Mouse (Mus musculus) heart, embryonic 16.5 days (tissue): Measurements from ENCODE around the gene Ano6. TPM values are rescaled to one million over a fixed set of nuclear protein-coding genes. Genes with fewer than 3 reads are reported as not detected.
A peak's percentile ranks its signal among the peaks of the same experiment; 100 is the strongest.

Experiments
- ATAC-seq: fragments of 200-750 bp; cut with Nextera tagmentation; replicated peaks from 2 replicates; pipeline ENCODE4 v1.8.0; 2017; ENCODE audit warnings: moderate number of reproducible peaks; ENCODE audit not compliant: insufficient read depth, low FRiP score; ENCODE audit errors: extremely low read depth
- H3K27ac ChIP-seq: fragments of 300-500 bp; sonication (generic); 2 replicates; pipeline ENCODE4 v1.5.1; 2014; ENCODE audit warnings: mild to moderate bottlenecking, low read length, control low read depth, moderate library complexity
- H3K27me3 ChIP-seq: fragments of 300-500 bp; sonication (generic); 2 replicates; pipeline ENCODE4 v1.6.1; 2014; ENCODE audit warnings: low read length, mixed read lengths; ENCODE audit not compliant: control insufficient read depth, insufficient read depth
- H3K36me3 ChIP-seq: fragments of 300-500 bp; sonication (generic); 2 replicates; pipeline ENCODE4 v1.6.1; 2014; ENCODE audit not compliant: control insufficient read depth, insufficient read depth
- H3K4me1 ChIP-seq: fragments of 300-500 bp; sonication (generic); 2 replicates; pipeline ENCODE4 v1.6.1; 2014; ENCODE audit warnings: low read length, mixed read lengths; ENCODE audit not compliant: control insufficient read depth, insufficient read depth
- H3K4me2 ChIP-seq: fragments of 300-500 bp; sonication (generic); 2 replicates; pipeline ENCODE4 v1.6.1; 2014; ENCODE audit warnings: low read depth, mild to moderate bottlenecking, control low read depth, low read length
- H3K4me3 ChIP-seq: fragments of 300-500 bp; sonication (generic); 2 replicates; pipeline ENCODE4 v1.5.1; 2014; ENCODE audit warnings: mild to moderate bottlenecking, control low read depth, low read length
- H3K9ac ChIP-seq: fragments of 300-500 bp; sonication (generic); 2 replicates; pipeline ENCODE4 v1.6.1; 2014; ENCODE audit warnings: low read length, control low read depth
- H3K9me3 ChIP-seq: fragments of 300-500 bp; sonication (generic); replicated peaks from 2 replicates; pipeline ENCODE4 v1.6.1; 2016; ENCODE audit warnings: low read length; ENCODE audit not compliant: control insufficient read depth
- WGBS: fragments of 180-500 bp; shearing (Covaris S2); extraction: QIAGEN DNeasy Blood & Tissue Kit; methylation state at CpG from one replicate; pipeline ENCODE4 v1.1.7; 2014; 5-methylcytosine and 5-hydroxymethylcytosine counted together
- polyA plus RNA-seq: library from polyadenylated mRNA; unstranded; fragments of >200 nt; fragmentation: Nextera tagmentation; extraction: Ambion mirVana; gene quantifications from 2 replicates; pipeline ENCODE4 v1.2.1, GENCODE M21; 2015

Gene Ano6
- polyA plus RNA-seq, 1 experiment from 2014 or later = 34.4 TPM

DNA sequence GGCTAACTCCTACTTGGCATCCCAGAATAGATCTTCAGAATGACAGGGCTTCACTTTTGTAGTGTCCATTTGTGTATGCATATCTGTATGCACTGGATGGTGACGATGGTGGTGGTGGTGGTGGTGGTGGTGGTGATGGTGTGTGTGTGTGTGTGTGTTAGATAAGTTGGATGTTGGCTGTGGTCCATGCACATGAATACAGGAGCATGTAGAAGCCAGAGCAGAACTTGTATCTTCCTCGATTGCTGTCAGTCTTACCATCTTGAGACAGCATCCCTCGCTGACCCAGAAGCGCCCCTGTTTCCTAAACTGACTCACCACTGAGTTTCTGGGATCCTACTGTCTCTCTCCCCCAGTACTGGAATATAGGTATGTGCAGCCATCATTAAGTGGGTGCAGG lies 131.0 kb downstream of the Ano6 start:
- no peak for ATAC-seq
- Histone ChIP-seq H3K27ac (no peak overlapping the region), H3K9me3 (no peaks in the 10 kb centered on the region), H3K4me3 (no peak overlapping the region), H3K9ac (no peak overlapping the region), H3K36me3 (peaks cover 5% of the 10 kb centered on the region), H3K4me1 (peaks cover 12% of the 10 kb centered on the region), H3K4me2 (no peak overlapping the region), H3K27me3 (no peaks in the 10 kb centered on the region)
- WGBS = 86% methylated on average over 4 of the region's 4 CpGs

DNA sequence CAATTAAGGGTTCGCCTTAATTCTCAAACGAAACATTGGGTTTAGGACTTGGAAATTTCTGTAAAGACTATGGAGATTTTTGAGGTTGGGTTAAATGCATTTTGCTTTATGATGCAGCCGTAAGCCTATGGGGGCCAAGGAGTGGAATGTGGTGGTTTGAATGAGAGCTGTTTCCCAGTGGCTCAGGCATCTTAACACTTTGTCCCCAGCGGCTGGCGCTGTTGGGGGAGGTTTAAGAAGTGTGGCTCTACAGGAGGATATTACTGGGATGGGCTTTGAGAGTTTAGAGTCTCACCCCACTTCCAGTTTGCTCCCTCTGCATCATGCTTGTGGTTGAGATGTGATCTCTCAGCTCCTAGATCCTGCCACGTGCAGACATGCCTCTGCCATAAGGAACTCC lies 131.9 kb downstream of the Ano6 start:
- Histone ChIP-seq H3K4me3 (no peak overlapping the region), H3K27me3 (no peaks in the 10 kb centered on the region), H3K27ac (no peak overlapping the region), H3K4me2 (no peak overlapping the region), H3K4me1 (peaks cover 12% of the 10 kb centered on the region), H3K36me3 (peaks cover under 1% of the 10 kb centered on the region; the same call in 1 of the 2 replicates), H3K9ac (no peak overlapping the region), H3K9me3 (no peaks in the 10 kb centered on the region)
- ATAC-seq = no peak
- 85% methylated on average over 6 of the region's 6 CpGs for WGBS

DNA sequence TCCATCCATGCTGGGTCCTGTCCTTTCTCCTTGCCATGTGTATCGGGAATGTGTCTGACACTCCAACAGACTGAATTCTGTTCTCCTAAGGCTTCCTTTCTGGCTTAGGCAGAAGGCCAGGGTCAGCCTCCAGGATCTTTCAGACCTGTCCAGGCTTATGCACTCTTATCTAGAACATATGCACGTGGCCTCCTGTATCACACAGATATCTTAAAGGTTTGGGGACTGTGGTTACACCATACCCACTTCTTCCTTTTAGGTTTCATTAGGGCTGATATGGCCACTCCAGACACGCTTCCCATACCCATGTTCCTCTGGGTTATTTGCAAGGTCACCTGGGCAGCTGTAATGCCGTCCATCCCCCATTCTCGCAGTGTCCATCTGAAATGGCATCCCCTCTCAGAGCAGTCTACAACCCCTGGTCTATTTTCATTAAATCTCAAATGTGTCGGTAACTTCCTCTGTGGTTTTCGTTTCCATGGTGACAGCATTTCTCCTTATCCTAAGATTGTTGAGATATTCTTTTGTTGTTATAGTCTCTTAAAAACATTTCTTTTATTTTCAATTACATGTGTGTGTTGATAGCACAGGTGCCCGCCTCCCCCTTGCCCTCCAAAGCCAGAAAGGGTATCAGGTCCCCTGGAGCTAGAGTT lies 134.8 kb downstream of the Ano6 start:
- Histone ChIP-seq H3K9me3 (no peaks in the 10 kb centered on the region), H3K9ac (no peak overlapping the region), H3K4me1 (0 out of 2 replicates have a peak, but pooled peaks cover 6% of the 10 kb centered on the region), H3K36me3 (peaks cover 16% of the 10 kb centered on the region), H3K27me3 (no peaks in the 10 kb centered on the region), H3K4me2 (no peak overlapping the region), H3K4me3 (no peak overlapping the region), H3K27ac (no peak overlapping the region)
- 70% methylated on average over 8 of the region's 8 CpGs for WGBS
- ATAC-seq = no peak

DNA sequence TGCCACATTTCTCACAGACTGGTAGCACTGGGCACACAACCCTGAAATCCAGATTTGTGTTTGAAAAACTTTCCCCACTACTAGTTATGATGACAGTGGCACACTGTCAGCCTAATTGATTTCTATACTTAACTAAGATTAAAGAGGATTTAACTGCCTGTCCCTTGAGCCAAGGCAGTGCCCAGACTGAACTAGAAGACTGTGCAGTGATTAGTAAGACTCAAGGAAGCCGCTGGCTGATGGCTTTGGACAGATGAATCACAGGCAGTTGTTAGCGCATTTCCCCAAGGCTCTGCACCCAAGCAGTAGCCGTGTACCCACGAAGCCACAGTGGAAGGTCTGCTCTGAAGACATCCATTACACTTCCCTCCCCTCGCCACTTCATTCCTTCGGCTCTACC lies 138.4 kb downstream of the Ano6 start:
- H3K4me3 ChIP-seq = no peak overlapping the region
- ATAC-seq = no peak
- H3K9ac ChIP-seq = no peak overlapping the region
- peaks cover 8% of the 10 kb centered on the region for H3K4me1 ChIP-seq
- no peak overlapping the region for H3K4me2 ChIP-seq
- peaks cover 25% of the 10 kb centered on the region for H3K36me3 ChIP-seq
- WGBS = 87% methylated on average over 6 of the region's 6 CpGs
- H3K27me3 ChIP-seq = no peaks in the 10 kb centered on the region
- no peak overlapping the region for H3K27ac ChIP-seq
- peaks cover 2% of the 10 kb centered on the region; the same call in 1 of the 2 replicates for H3K9me3 ChIP-seq

DNA sequence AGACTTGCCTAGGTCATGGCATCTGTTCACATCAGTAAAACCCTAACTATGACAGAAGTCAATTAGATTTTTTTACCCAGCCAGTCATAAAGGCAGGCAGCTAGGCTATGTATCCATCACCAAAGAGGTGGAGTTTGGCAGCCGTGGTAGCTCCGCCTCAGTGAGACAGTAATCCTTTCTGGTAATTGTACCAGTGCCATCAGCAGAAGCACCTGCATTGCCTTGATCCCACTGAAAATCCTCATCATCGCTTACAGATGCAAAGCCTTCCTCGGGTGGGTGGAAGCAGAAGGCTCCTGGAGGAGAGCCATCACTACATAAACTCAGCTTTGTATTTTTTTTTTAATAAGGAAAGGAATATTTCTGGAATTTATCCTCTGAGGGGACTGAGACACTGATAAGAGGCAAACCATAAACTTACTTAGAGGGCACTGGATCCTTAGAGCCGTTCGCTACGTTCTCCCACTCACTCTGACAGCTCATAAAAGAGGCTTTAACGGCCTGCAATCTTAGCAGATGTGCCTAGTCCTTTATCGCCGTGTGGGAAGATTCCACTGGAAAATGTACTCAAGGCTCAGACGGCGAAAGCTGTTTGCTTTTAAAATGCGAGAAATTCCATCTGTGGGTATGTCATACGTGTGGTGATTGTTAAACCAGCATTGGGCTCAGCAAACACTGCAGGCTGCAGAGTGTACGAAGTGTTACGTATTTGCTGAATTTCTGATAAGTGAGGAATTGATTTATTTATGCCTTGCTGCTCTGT lies 140.6 kb downstream of the Ano6 start:
- Histone ChIP-seq H3K4me1 (peaks cover 8% of the 10 kb centered on the region), H3K9ac (no peak overlapping the region), H3K4me2 (no peak overlapping the region), H3K36me3 (peaks cover 25% of the 10 kb centered on the region), H3K27ac (peak overlapping the region; percentile 50), H3K9me3 (peaks cover 2% of the 10 kb centered on the region; the same call in 1 of the 2 replicates), H3K4me3 (no peak overlapping the region), H3K27me3 (no peaks in the 10 kb centered on the region)
- 0 out of 2 replicates have a peak, but pooled peaks have one; percentile 38 for ATAC-seq
- 50% methylated on average over 16 of the region's 16 CpGs for WGBS

DNA sequence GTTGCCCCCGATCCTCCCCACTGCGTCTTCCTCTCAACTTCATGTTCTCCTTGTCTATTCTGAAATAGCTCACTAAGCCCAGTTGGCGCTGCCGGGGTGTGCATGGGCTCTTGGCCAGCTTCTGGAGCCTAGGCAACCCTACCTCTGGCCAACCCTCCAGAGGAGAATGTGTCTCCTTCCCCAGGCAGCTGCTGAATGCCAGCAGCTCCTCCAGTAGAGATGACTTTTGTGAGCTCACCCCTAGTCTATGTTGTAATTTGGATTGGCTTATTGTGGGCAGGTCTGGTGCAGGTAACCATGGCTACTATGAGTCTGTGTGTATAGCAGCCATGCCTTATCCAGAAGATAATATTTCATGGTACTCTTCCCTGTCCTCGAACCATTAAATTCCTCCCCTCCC lies 141.7 kb downstream of the Ano6 start:
- Histone ChIP-seq H3K27me3 (no peaks in the 10 kb centered on the region), H3K27ac (peak overlapping the region; percentile 43; the same call in 1 of the 2 replicates), H3K4me2 (no peak overlapping the region), H3K4me1 (peaks cover 8% of the 10 kb centered on the region), H3K9ac (no peak overlapping the region), H3K9me3 (peaks cover 2% of the 10 kb centered on the region; the same call in 1 of the 2 replicates), H3K36me3 (peaks cover 25% of the 10 kb centered on the region), H3K4me3 (no peak overlapping the region)
- peak; percentile 70; the same call in 1 of the 2 replicates for ATAC-seq
- 40% methylated on average over 5 of the region's 5 CpGs for WGBS

DNA sequence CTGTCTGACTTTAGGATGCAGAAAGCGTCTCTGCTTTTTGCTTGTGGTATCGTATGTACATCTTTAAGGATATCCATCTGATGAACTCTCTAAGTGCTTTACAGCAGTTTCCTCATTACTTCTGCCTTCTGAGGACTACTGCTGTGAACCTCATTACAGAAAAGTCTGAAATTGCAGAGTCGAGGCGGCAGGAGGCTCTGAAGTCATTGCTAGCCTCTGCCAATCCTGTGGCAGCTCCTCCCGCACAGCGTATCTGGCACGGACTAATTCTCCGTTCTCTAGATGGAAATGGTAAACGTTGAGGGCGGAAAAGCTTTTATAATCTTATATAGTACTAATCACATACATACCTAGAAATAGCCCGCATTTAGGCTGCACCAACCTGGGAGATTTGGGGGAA lies 144.5 kb downstream of the Ano6 start:
- H3K27ac ChIP-seq = no peak overlapping the region
- no peak for ATAC-seq
- WGBS = 84% methylated on average over 11 of the region's 11 CpGs

DNA sequence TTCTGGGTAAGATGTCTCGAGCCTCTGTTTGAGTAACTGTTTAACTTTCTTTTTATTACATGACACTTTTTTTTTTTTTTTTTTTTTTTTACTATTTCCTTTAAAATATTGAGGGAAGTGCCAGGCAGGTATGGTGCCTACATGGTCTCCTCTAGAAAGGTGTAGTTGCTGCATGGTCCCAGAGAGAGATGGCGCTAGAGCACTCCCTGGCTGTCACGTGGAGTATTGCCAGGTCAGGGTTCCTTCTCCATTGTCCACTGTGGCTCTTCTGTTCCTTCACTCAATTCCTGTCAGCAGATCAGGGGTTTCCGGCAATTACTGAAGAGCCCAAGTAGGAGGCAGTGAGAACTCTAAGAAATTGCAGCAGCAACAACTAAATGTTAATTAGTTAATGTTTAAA lies 152.8 kb downstream of the Ano6 start:
- Histone ChIP-seq H3K4me1 (no peaks in the 10 kb centered on the region), H3K4me3 (no peak overlapping the region), H3K27me3 (no peaks in the 10 kb centered on the region), H3K9me3 (peaks cover 6% of the 10 kb centered on the region; the same call in 1 of the 2 replicates), H3K27ac (no peak overlapping the region), H3K36me3 (peaks cover 31% of the 10 kb centered on the region), H3K9ac (no peak overlapping the region), H3K4me2 (no peak overlapping the region)
- 62% methylated on average over 4 of the region's 4 CpGs for WGBS
- ATAC-seq = no peak

More for the DNA sequence above, 144.5 kb downstream of the Ano6 start:
- H3K27me3 ChIP-seq = no peaks in the 10 kb centered on the region
- H3K9ac ChIP-seq = no peak overlapping the region
- H3K4me1 ChIP-seq = peaks cover 8% of the 10 kb centered on the region
- H3K4me2 ChIP-seq = no peak overlapping the region
- H3K9me3 ChIP-seq = peaks cover 9% of the 10 kb centered on the region; the same call in 1 of the 2 replicates
- no peak overlapping the region for H3K4me3 ChIP-seq
- peaks cover 24% of the 10 kb centered on the region for H3K36me3 ChIP-seq

DNA sequence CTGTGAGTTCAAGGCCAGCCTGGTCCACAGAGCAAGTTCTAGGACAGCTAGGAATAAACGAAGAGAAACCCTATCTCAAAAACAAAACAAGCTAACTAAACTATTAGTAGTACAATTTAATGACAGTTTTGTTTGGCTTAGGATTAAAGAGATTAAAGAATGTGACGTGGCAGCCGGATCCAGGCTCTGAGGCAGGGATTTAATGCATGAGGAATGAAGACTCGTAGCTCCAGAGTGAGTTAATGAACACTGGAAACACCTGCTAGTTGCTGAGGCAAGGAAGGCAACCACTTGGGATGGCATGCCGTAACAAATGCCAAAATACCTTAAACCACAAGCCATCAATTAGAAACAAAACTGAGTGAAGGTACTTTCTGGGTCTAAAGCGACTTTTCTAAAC lies 153.7 kb downstream of the Ano6 start:
- peaks cover 3% of the 10 kb centered on the region; the same call in 1 of the 2 replicates for H3K9me3 ChIP-seq
- H3K36me3 ChIP-seq = peaks cover 26% of the 10 kb centered on the region
- no peak overlapping the region for H3K9ac ChIP-seq
- no peak overlapping the region for H3K27ac ChIP-seq
- no peak for ATAC-seq
- no peaks in the 10 kb centered on the region for H3K27me3 ChIP-seq
- 81% methylated on average over 6 of the region's 6 CpGs for WGBS
- no peaks in the 10 kb centered on the region for H3K4me1 ChIP-seq
- no peak overlapping the region for H3K4me2 ChIP-seq
- no peak overlapping the region for H3K4me3 ChIP-seq
